Mouse (Mus musculus): ENCODE measurements around the gene Cckar.
A peak's percentile ranks its signal among the peaks of the same experiment; 100 is the strongest.

Cckar gene

GRCm38 (mm10) chr5:53707235-53708177, at the start of gene Cckar:
TSS of gene Cckar (minus strand) at chr5:53707705.
- DNase-seq (ENCODE audit: low spot score in 2 of 2) = no peak

GRCm38 (mm10) chr5:53744061-53744460, 36.6 kb upstream of the Cckar start:
- DNase-seq (ENCODE audit: low spot score in 2 of 2) = no peak

- no peak for DNase-seq (ENCODE audit: low spot score in 2 of 2)
These were observed 25.4 kb upstream of the Cckar start for GRCm38 (mm10) chr5:53732933-53733332.

- no peak for DNase-seq (ENCODE audit: low spot score in 2 of 2)
These were observed 20.1 kb upstream of the Cckar start for GRCm38 (mm10) chr5:53727606-53728005.

- DNase-seq (ENCODE audit: low spot score in 2 of 2) = no peak
These were observed 18.5 kb upstream of the Cckar start for GRCm38 (mm10) chr5:53726011-53726410.

GRCm38 (mm10) chr5:53716462-53716861, 9.0 kb upstream of the Cckar start:
- peak in 1 of 2 experiments; percentile 29 for DNase-seq (ENCODE audit: low spot score in 2 of 2)

- DNase-seq (ENCODE audit: low spot score in 2 of 2) = no peak
These were observed 3.8 kb upstream of the Cckar start for GRCm38 (mm10) chr5:53711277-53711676.

GRCm38 (mm10) chr5:53708191-53708590, 686 bp upstream of the Cckar start:
- no peak for DNase-seq (ENCODE audit: low spot score in 2 of 2)

- no peak for DNase-seq (ENCODE audit: low spot score in 2 of 2)
These were observed 4.8 kb downstream of the Cckar start for GRCm38 (mm10) chr5:53702686-53703085.

- DNase-seq (ENCODE audit: low spot score in 2 of 2) = no peak
These were observed 9.7 kb downstream of the Cckar start for GRCm38 (mm10) chr5:53697794-53698193.

- DNase-seq (ENCODE audit: low spot score in 2 of 2) = no peak
These were observed 10.8 kb downstream of the Cckar start for GRCm38 (mm10) chr5:53696701-53697100.

GRCm38 (mm10) chr5:53692662-53693061, 14.8 kb downstream of the Cckar start:
- DNase-seq (ENCODE audit: low spot score in 2 of 2) = no peak

GRCm38 (mm10) chr5:53692100-53692499, 15.4 kb downstream of the Cckar start:
- no peak for DNase-seq (ENCODE audit: low spot score in 2 of 2)

GRCm38 (mm10) chr5:53691577-53691976, 15.9 kb downstream of the Cckar start:
- DNase-seq (ENCODE audit: low spot score in 2 of 2) = no peak

GRCm38 (mm10) chr5:53688326-53688725, 19.2 kb downstream of the Cckar start:
- DNase-seq (ENCODE audit: low spot score in 2 of 2) = no peak

GRCm38 (mm10) chr5:53686379-53686778, 21.1 kb downstream of the Cckar start:
- DNase-seq (ENCODE audit: low spot score in 2 of 2) = no peak

GRCm38 (mm10) chr5:53685623-53686022, 21.9 kb downstream of the Cckar start:
- no peak for DNase-seq (ENCODE audit: low spot score in 2 of 2)

GRCm38 (mm10) chr5:53684417-53684816, 23.1 kb downstream of the Cckar start:
- no peak for DNase-seq (ENCODE audit: low spot score in 2 of 2)

GRCm38 (mm10) chr5:53683916-53684315, 23.6 kb downstream of the Cckar start:
- DNase-seq (ENCODE audit: low spot score in 2 of 2) = no peak

GRCm38 (mm10) chr5:53679651-53680050, 27.9 kb downstream of the Cckar start:
- DNase-seq (ENCODE audit: low spot score in 2 of 2) = no peak

- DNase-seq (ENCODE audit: low spot score in 2 of 2) = no peak
These were observed 29.3 kb downstream of the Cckar start for GRCm38 (mm10) chr5:53678036-53678767.

GRCm38 (mm10) chr5:53676671-53677070, 30.8 kb downstream of the Cckar start:
- no peak for DNase-seq (ENCODE audit: low spot score in 2 of 2)
